Mouse (Mus musculus) ES-Bruce4 (cell line): ENCODE data around the gene Boll. TPM values are rescaled to one million over a fixed set of nuclear protein-coding genes. Genes with fewer than 3 reads are reported as not detected.

Source experiments
- H3K27ac ChIP-seq: 2 replicates; pipeline ENCODE4 v1.5.1; 2012; ENCODE audit warnings: low read length, inconsistent platforms; ENCODE audit not compliant: insufficient read depth
- H3K27me3 ChIP-seq: 2 replicates; pipeline ENCODE4 v1.6.1; 2012; ENCODE audit warnings: mild to moderate bottlenecking, low read length, inconsistent platforms; ENCODE audit not compliant: control insufficient read depth, poor library complexity, insufficient read depth, severe bottlenecking
- H3K36me3 ChIP-seq: 2 replicates; pipeline ENCODE4 v1.6.1; 2012; ENCODE audit warnings: inconsistent platforms, mild to moderate bottlenecking, low read length, moderate library complexity; ENCODE audit not compliant: control insufficient read depth, poor library complexity, insufficient read depth, severe bottlenecking
- H3K4me1 ChIP-seq: one replicate; pipeline ENCODE4 v1.8.1; 2011; ENCODE audit warnings: low read length; ENCODE audit not compliant: control insufficient read depth, insufficient read depth
- H3K4me3 ChIP-seq: 2 replicates; pipeline ENCODE4 v1.5.1; 2011; ENCODE audit warnings: low read depth, mild to moderate bottlenecking, low read length
- H3K9ac ChIP-seq: 2 replicates; pipeline ENCODE4 v1.6.1; 2012; ENCODE audit warnings: low read depth, mild to moderate bottlenecking, inconsistent platforms; ENCODE audit not compliant: poor library complexity, severe bottlenecking
- H3K9me3 ChIP-seq: replicated peaks from 2 replicates; pipeline ENCODE4 v1.6.1; 2012; ENCODE audit warnings: mild to moderate bottlenecking, low read length, inconsistent platforms; ENCODE audit not compliant: control insufficient read depth, poor library complexity, insufficient read depth, severe bottlenecking
- CTCF ChIP-seq: IDR thresholded peaks from one replicate; pipeline ENCODE4 v1.8.1; 2011; ENCODE audit warnings: low read depth, low read length
- EP300 ChIP-seq: IDR thresholded peaks from 2 replicates; pipeline ENCODE4 v1.6.1; 2011; ENCODE audit warnings: low read depth, low read length; ENCODE audit not compliant: insufficient read depth
- POLR2A ChIP-seq: IDR thresholded peaks from one replicate; pipeline ENCODE4 v1.8.1; 2011; ENCODE audit warnings: low read length; ENCODE audit not compliant: insufficient read depth
- polyA plus RNA-seq: library from polyadenylated mRNA; stranded (reverse); fragments of >200 nt; gene quantifications from 2 replicates; pipeline ENCODE4 v1.2.4, GENCODE M21; 2011; ENCODE audit warnings: low read depth; ENCODE audit not compliant: missing spikeins, insufficient read depth, insufficient read length

Boll gene
- polyA plus RNA-seq, 1 experiment: 1.8 TPM

- peaks cover 9% of the 10 kb centered on the region for H3K4me1 ChIP-seq
- no peaks in the 10 kb centered on the region for H3K36me3 ChIP-seq
- no peaks in the 10 kb centered on the region for H3K9me3 ChIP-seq
- no peak overlapping the region for H3K9ac ChIP-seq
- TF ChIP-seq EP300 (no peak), CTCF (no peak), POLR2A (no peak)
- H3K4me3 ChIP-seq: no peak overlapping the region
- H3K27ac ChIP-seq: no peak overlapping the region
- no peaks in the 10 kb centered on the region for H3K27me3 ChIP-seq
Measured at GRCm38 (mm10) chr1:55208500-55209140, 154.6 kb downstream of the Boll start.

- Histone ChIP-seq H3K4me1 (peaks cover 9% of the 10 kb centered on the region), H3K9me3 (no peaks in the 10 kb centered on the region), H3K9ac (no peak overlapping the region), H3K4me3 (no peak overlapping the region), H3K27ac (no peak overlapping the region), H3K27me3 (no peaks in the 10 kb centered on the region), H3K36me3 (no peaks in the 10 kb centered on the region)
- TF ChIP-seq POLR2A: no peak
- TF ChIP-seq CTCF: no peak
- no peak for TF ChIP-seq EP300
Measured at GRCm38 (mm10) chr1:55207561-55207960, 155.7 kb downstream of the Boll start.

- no peak overlapping the region for H3K27ac ChIP-seq
- H3K27me3 ChIP-seq: no peaks in the 10 kb centered on the region
- no peak overlapping the region for H3K4me3 ChIP-seq
- peaks cover 6% of the 10 kb centered on the region for H3K4me1 ChIP-seq
- no peaks in the 10 kb centered on the region for H3K36me3 ChIP-seq
- no peaks in the 10 kb centered on the region for H3K9me3 ChIP-seq
- no peak overlapping the region for H3K9ac ChIP-seq
- TF ChIP-seq POLR2A (no peak), EP300 (no peak), CTCF (no peak)
Measured at GRCm38 (mm10) chr1:55205808-55206327, 157.4 kb downstream of the Boll start.

- Histone ChIP-seq H3K4me1 (peaks cover 7% of the 10 kb centered on the region), H3K9ac (no peak overlapping the region), H3K36me3 (no peaks in the 10 kb centered on the region), H3K27ac (no peak overlapping the region), H3K27me3 (no peaks in the 10 kb centered on the region), H3K4me3 (no peak overlapping the region), H3K9me3 (no peaks in the 10 kb centered on the region)
- TF ChIP-seq CTCF: no peak
- TF ChIP-seq EP300: no peak
- TF ChIP-seq POLR2A: no peak
Measured at GRCm38 (mm10) chr1:55201850-55202752, 161.2 kb downstream of the Boll start.

- Histone ChIP-seq H3K27ac (0 out of 2 replicates have a peak overlapping the region, but pooled peaks have one; percentile 39), H3K4me1 (peaks cover 5% of the 10 kb centered on the region), H3K27me3 (no peaks in the 10 kb centered on the region), H3K9me3 (no peaks in the 10 kb centered on the region), H3K36me3 (no peaks in the 10 kb centered on the region), H3K4me3 (no peak overlapping the region), H3K9ac (no peak overlapping the region)
- no peak for TF ChIP-seq POLR2A
Measured at GRCm38 (mm10) chr1:55198719-55199118, 164.6 kb downstream of the Boll start.

Other genes starting within 250 kb of the Boll start
- gene Mob4, start 232.2 kb downstream of the Boll start, polyA plus RNA-seq: 77.2 and 83.5 TPM in 2 replicates
- 0.41 and 0.43 TPM in 2 replicates for gene Rftn2, start 136.7 kb downstream of the Boll start, polyA plus RNA-seq
- 4.4 and 4.7 TPM in 2 replicates for gene Mars2, start 126.3 kb downstream of the Boll start, polyA plus RNA-seq
- 0.17 and 0.52 TPM in 2 replicates for gene Plcl1, start 42.5 kb upstream of the Boll start, polyA plus RNA-seq